Mouse (Mus musculus) liver, embryonic 12.5 days (tissue): ENCODE measurements at regions not wholly inside any gene's neighbourhood (a gene's known extent, or its start where the extent isn't known, plus 50 kb on each side); places are given as distances from the start of the nearest gene placed in this dataset. TPM values are rescaled to one million over a fixed set of nuclear protein-coding genes. Genes with fewer than 3 reads are reported as not detected.

Experiments used
- ATAC-seq: fragments of 200-750 bp; cut with Nextera tagmentation; 2 replicates; pipeline ENCODE4 v1.8.0; 2017; ENCODE audit warnings: moderate number of reproducible peaks, mild to moderate bottlenecking, moderate library complexity
- H3K27ac ChIP-seq: fragments of 300-500 bp; sonication (generic); 2 replicates; pipeline ENCODE4 v1.5.1; 2016; ENCODE audit warnings: mild to moderate bottlenecking
- H3K27me3 ChIP-seq: fragments of 300-500 bp; sonication (generic); replicated peaks from 2 replicates; pipeline ENCODE4 v1.6.1; 2016; ENCODE audit warnings: mild to moderate bottlenecking, moderate library complexity
- H3K36me3 ChIP-seq: fragments of 300-500 bp; sonication (generic); 2 replicates; pipeline ENCODE4 v1.6.1; 2016; ENCODE audit warnings: mild to moderate bottlenecking, moderate library complexity
- H3K4me1 ChIP-seq: fragments of 300-500 bp; sonication (generic); 2 replicates; pipeline ENCODE4 v1.6.1; 2016
- H3K4me2 ChIP-seq: fragments of 300-500 bp; sonication (generic); 2 replicates; pipeline ENCODE4 v1.6.1; 2016; ENCODE audit warnings: mild to moderate bottlenecking, moderate library complexity
- H3K4me3 ChIP-seq: fragments of 300-500 bp; sonication (generic); 2 replicates; pipeline ENCODE4 v1.5.1; 2016; ENCODE audit warnings: mild to moderate bottlenecking, moderate library complexity
- H3K9ac ChIP-seq: fragments of 300-500 bp; sonication (generic); 2 replicates; pipeline ENCODE4 v1.6.1; 2016; ENCODE audit warnings: mild to moderate bottlenecking, moderate library complexity
- H3K9me3 ChIP-seq: fragments of 300-500 bp; sonication (generic); replicated peaks from 2 replicates; pipeline ENCODE4 v1.6.1; 2016; ENCODE audit warnings: mild to moderate bottlenecking, moderate library complexity
- WGBS: fragments of 180-500 bp; shearing (Covaris S2); methylation state at CpG from one replicate; pipeline ENCODE4 v1.1.7; 2016; ENCODE audit not compliant: insufficient replicate concordance; 5-methylcytosine and 5-hydroxymethylcytosine counted together
- microRNA-seq: library from miRNA; unstranded; fragments of <30 nt; microRNA quantifications from one replicate; pipeline ENCODE4, GENCODE M21; 2017

DNA sequence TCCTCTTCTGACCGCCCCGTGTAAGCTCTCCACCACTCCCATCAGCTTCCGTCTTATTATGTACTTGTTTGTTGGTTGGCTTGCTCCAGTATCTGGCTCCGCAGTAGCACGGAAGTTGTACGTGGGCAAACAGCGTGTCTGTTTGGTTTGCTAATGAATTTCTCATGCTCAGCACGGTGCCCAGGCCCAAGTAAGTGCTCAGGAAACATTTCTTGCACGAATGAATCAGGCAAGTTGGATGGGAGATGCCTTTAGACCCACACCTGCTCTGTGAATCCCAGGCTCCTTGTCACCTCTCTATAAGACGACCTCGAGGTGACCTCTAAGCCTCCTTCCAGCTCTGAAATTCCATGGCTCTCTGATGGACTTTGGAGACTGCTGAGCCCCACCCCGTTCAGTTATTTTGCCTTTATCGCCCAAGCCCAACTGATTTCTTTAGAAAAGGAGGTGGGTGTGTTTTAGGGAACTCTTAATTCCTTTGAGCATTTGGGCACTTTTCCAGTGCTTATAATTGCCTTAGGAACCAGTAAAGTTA, 55.4 kb upstream of the Lrig1 start:
- no peak for ATAC-seq
- 57% methylated on average over 13 of the region's 13 CpGs for WGBS

DNA sequence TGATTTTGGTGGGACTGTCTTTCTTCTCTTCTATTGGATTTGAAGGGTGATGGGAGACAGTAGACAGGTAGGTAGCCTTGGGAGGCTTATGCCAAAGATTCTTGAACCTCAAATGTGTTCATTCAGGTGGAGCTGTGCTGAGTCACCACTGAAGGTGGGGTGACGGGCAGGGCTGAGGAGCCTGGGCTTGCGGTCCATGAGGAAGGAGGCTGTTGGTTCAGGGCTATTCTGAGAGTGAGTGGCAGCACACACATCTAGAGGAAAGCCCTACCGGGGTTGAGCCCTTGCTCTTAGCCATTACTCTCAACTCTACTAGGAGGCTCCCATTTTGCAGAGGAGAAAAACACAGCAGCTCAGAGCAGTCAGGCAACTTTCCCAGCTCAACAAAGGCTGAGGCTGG, 54.6 kb upstream of the Lrig1 start:
- no peak for ATAC-seq
- H3K4me2 ChIP-seq, result no peak overlapping the region
- no peak overlapping the region for H3K4me3 ChIP-seq
- no peaks in the 10 kb centered on the region for H3K9me3 ChIP-seq
- no peak overlapping the region for H3K27ac ChIP-seq
- 64% methylated on average over 3 of the region's 3 CpGs for WGBS
- no peak overlapping the region for H3K9ac ChIP-seq
- H3K4me1 ChIP-seq, result no peaks in the 10 kb centered on the region
- peaks cover 49% of the 10 kb centered on the region for H3K27me3 ChIP-seq
- H3K36me3 ChIP-seq, result no peaks in the 10 kb centered on the region

More for the DNA sequence above, 55.4 kb upstream of the Lrig1 start:
- Histone ChIP-seq H3K36me3 (no peaks in the 10 kb centered on the region), H3K4me3 (no peak overlapping the region), H3K9me3 (no peaks in the 10 kb centered on the region), H3K4me2 (no peak overlapping the region), H3K27me3 (peaks cover 46% of the 10 kb centered on the region), H3K27ac (no peak overlapping the region), H3K9ac (no peak overlapping the region), H3K4me1 (no peaks in the 10 kb centered on the region)

DNA sequence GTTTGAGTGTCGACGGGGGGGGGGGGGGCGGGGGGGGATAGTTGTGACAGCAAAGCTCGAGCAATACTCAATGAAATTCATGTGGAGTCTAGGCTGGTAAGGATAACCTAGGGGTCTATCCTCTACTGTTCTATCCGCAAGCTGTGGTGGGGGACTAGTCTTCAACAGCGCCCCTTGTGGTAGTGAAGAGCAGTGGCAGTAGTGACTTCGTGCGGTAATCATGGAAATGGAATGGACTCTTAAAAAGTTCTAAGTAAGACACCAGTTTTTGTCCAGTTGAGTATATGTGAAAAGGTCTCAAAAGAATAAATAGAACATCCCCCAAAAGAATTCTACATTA, 51.1 kb upstream of the Lrig1 start:
- peaks cover 31% of the 10 kb centered on the region; the same call in 1 of the 2 replicates for H3K27me3 ChIP-seq
- H3K4me2 ChIP-seq, result no peak overlapping the region
- no peaks in the 10 kb centered on the region for H3K4me1 ChIP-seq
- no peaks in the 10 kb centered on the region for H3K36me3 ChIP-seq
- no peak overlapping the region for H3K4me3 ChIP-seq
- no peaks in the 10 kb centered on the region for H3K9me3 ChIP-seq
- no peak overlapping the region for H3K9ac ChIP-seq
- no peak for ATAC-seq
- WGBS, result 23% methylated on average over 8 of the region's 8 CpGs
- no peak overlapping the region for H3K27ac ChIP-seq

DNA sequence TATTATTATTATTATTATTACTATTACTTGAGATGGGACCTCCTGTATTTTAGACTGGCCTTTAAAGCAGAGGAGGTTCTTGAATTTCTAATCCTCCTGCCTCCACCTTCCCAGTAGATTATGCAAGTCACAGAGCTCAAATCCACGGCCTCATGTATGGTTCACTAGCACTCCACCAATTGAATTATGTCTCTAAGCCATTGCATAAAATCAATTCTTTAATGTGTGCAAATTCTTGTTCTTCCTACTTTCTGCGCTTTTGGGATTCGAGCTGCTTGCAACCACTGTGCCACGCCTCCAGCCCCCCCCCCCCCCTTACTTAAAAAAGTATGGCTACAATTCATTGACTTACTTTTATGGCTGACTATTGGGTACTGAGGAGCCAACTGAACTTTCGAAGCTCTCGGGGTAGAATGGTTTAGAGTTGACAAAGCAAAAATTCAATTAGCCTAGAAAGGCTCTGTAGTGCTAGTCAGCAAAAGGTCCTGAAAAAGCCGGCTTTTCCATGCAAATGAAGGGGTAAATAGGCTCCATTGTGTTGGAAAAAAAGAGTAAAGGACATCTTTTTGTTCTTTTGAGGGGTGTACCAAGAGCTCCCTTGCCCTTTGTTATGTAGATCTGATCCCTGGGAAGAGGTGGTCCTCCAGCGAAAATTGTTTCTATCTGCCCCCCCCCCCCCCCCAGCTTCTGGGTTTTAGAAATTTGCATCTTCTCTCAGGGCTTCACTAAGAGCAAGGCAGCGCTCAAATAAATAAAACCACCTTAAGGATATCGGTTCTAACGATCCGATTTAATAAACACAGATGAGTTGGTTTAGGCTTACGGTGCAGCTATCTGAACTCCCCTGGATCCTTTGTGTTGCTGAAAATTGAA, 50.5 kb upstream of the Lrig1 start:
- Histone ChIP-seq H3K27me3 (peaks cover 28% of the 10 kb centered on the region; the same call in 1 of the 2 replicates), H3K4me2 (no peak overlapping the region), H3K9ac (no peak overlapping the region), H3K9me3 (no peaks in the 10 kb centered on the region), H3K4me1 (no peaks in the 10 kb centered on the region), H3K27ac (no peak overlapping the region), H3K4me3 (no peak overlapping the region), H3K36me3 (no peaks in the 10 kb centered on the region)
- ATAC-seq, result no peak
- WGBS, result 29% methylated on average over 13 of the region's 13 CpGs

Small RNA genes in the stretch of these regions (microRNA-seq; reads per million reads assigned to microRNA genes)
- gene Gm23364, result not detected
